Mouse (Mus musculus) intestine, postnatal 0 days (tissue): Measurements from ENCODE around the gene Tsga8. TPM values are rescaled to one million over a fixed set of nuclear protein-coding genes. Genes with fewer than 3 reads are reported as not detected.

ENCODE experiments used
- ATAC-seq: fragments of 200-750 bp; cut with Nextera tagmentation; 2 replicates; pipeline ENCODE4 v1.8.0; 2017; ENCODE audit warnings: mild to moderate bottlenecking, moderate TSS enrichment, moderate library complexity
- H3K27ac ChIP-seq: fragments of 300-500 bp; sonication (generic); 2 replicates; pipeline ENCODE4 v1.5.1; 2014; ENCODE audit warnings: mild to moderate bottlenecking, low read depth, low read length, moderate library complexity
- H3K27me3 ChIP-seq: fragments of 300-500 bp; sonication (generic); replicated peaks from 2 replicates; pipeline ENCODE4 v1.6.1; 2014; ENCODE audit warnings: low read length, mixed read lengths; ENCODE audit not compliant: control insufficient read depth, insufficient read depth
- H3K36me3 ChIP-seq: fragments of 300-500 bp; sonication (generic); 2 replicates; pipeline ENCODE4 v1.6.1; 2014; ENCODE audit warnings: mild to moderate bottlenecking, moderate library complexity; ENCODE audit not compliant: control insufficient read depth, insufficient read depth
- H3K4me1 ChIP-seq: fragments of 300-500 bp; sonication (generic); replicated peaks from 2 replicates; pipeline ENCODE4 v1.6.1; 2014; ENCODE audit warnings: antibody characterized with exemption, low read length, mixed read lengths; ENCODE audit not compliant: control insufficient read depth, insufficient read depth
- H3K4me2 ChIP-seq: fragments of 300-500 bp; sonication (generic); replicated peaks from 2 replicates; pipeline ENCODE4 v1.6.1; 2014; ENCODE audit warnings: low read depth, mild to moderate bottlenecking, moderate library complexity
- H3K4me3 ChIP-seq: fragments of 300-500 bp; sonication (generic); 2 replicates; pipeline ENCODE4 v1.5.1; 2014; ENCODE audit warnings: low read depth, low read length
- H3K9ac ChIP-seq: fragments of 300-500 bp; sonication (generic); 2 replicates; pipeline ENCODE4 v1.6.1; 2014; ENCODE audit warnings: mild to moderate bottlenecking, low read depth, low read length
- H3K9me3 ChIP-seq: fragments of 300-500 bp; sonication (generic); 2 replicates; pipeline ENCODE4 v1.6.1; 2016; ENCODE audit warnings: mixed run types; ENCODE audit not compliant: control insufficient read depth
- CTCF ChIP-seq: sonication (generic); IDR thresholded peaks from 2 replicates; pipeline ENCODE4 v1.5.1; 2016; ENCODE audit warnings: low read depth, mild to moderate bottlenecking, control low read depth, antibody characterized with exemption, moderate library complexity
- WGBS: fragments of 180-500 bp; shearing (Covaris S2); extraction: QIAGEN DNeasy Blood & Tissue Kit; methylation state at CpG from one replicate; pipeline ENCODE4 v1.1.7; 2014; 5-methylcytosine and 5-hydroxymethylcytosine counted together
- polyA plus RNA-seq: library from polyadenylated mRNA; unstranded; fragments of >200 nt; fragmentation: Nextera tagmentation; extraction: Ambion mirVana; gene quantifications from 2 replicates; pipeline ENCODE4 v1.2.1, GENCODE M21; 2015

Tsga8 gene
- polyA plus RNA-seq: not detected in 2 replicates

DNA sequence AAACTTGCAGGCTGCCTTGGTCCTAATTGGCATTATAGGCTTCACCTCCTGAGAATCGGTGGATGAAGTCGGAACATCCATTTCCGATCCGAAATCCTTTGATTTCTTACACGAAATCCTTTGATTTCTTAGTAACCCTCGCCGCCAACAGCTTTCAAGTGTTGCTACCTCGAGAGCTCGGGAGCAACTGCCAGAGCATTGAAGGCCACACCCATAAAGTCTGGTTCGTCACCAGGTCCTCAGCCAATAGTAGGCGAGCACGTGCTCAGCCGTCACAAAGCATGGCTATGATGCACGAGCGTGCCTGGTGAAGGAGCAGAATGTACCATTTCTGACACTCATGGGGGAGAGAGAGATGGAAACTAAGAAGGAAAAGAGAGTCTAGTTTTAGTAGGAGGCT, at the start of gene Tsga8:
Gene Tsga8 (minus strand): TSS at position 327 of the 400 bp plus-strand sequence.
- no peaks in the 10 kb centered on the region for H3K9me3 ChIP-seq
- H3K27ac ChIP-seq: no peak within 1 kb of the TSS
- no peaks in the 10 kb centered on the region for H3K27me3 ChIP-seq
- H3K9ac ChIP-seq: no peak within 1 kb of the TSS
- no peak for TF ChIP-seq CTCF
- H3K4me3 ChIP-seq: no peak within 1 kb of the TSS
- no peaks in the 10 kb centered on the region for H3K4me1 ChIP-seq
- WGBS: 92% methylated on average over 15 of the region's 15 CpGs
- ATAC-seq: no peak
- no peak within 1 kb of the TSS for H3K4me2 ChIP-seq
- H3K36me3 ChIP-seq: no peaks in the 10 kb centered on the region
